Mouse (Mus musculus) c-Kit-negative CD71-positive TER-119-positive erythroid progenitor cells, embryonic 14.5 days (primary cell): ENCODE data around the gene Fscn1.

ENCODE experiments used
- DNase-seq: peaks from one replicate; pipeline ENCODE4 v3.0.0-alpha.2; 2013; ENCODE audit warnings: low read depth, low spot score

Fscn1 gene

DNA sequence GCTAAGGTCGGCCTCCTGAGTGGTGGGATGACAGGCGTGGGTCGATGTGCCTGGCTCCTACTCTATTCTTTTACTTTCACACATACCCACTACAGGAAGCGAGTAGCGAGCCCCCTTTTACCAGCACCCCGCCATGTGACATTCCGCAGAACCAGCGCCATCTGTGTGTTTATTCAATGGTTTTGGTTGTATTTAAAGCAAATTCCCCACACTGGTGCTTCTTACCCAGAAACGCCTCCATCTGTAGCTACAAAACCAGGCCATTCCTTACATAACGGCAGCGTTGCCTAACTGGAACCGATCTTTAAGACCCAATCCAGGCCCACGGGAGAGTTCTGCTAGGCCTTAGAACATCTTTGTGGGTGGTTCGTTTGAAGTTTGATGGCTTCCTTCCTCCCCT, 8.3 kb downstream of the Fscn1 start:
- DNase-seq = no peak

- no peak for DNase-seq
Measured at GRCm38 (mm10) chr5:142973971-142974370, 13.8 kb downstream of the Fscn1 start.

DNA sequence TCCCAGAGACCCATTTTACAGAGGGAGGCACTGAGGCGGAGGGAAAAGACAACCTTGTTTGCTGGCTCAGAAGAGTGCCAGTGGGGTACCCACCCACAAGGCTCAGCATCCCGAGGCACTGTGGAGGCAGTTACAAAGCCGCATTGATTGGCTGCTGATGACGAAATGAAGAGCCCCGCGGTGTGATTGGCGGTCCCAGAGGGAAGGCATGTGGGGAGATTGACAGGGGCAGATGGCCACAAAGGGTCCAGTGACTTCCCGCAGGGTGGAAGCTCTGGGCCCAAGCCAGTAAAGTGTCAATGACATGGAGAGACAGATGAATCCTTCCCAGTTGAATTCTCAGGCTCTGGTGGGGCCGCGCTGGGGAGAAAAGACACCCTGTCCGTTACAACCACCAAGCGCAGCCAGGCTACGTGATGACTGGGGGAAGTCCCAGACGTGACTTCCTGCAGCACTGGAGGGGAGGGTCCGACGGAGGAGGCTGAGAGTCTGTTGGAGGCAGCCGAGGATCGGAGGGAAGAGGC, 14.5 kb downstream of the Fscn1 start:
- DNase-seq = no peak

- DNase-seq = no peak
Measured at GRCm38 (mm10) chr5:142976516-142976915, 16.4 kb downstream of the Fscn1 start.

GRCm38 (mm10) chr5:142982046-142982801, 22.1 kb downstream of the Fscn1 start:
- DNase-seq = no peak

DNA sequence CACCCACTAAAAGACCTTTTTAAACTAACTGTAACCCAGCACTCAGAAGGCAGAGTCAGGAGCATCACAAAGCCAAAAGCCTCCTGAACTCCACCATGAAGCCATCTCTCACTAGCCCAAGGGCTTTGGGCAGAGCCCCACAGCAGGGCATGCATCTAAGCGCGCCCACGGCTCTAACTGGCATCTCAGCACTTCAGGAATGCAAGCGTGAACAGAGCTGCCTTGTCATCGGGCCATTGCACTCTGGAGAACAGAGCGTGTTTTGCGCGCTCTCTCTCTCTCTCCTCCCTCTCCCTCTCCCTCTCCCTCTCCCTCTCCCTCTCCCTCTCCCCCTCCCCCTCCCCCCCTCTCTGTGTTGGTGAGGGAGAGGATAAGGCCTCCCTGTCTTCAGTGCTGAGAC, 23.0 kb downstream of the Fscn1 start:
- DNase-seq = no peak

- DNase-seq = peak; percentile 19
Measured at GRCm38 (mm10) chr5:142984271-142984670, 24.1 kb downstream of the Fscn1 start.

GRCm38 (mm10) chr5:142988520-142988919, 28.4 kb downstream of the Fscn1 start:
- DNase-seq = no peak

DNA sequence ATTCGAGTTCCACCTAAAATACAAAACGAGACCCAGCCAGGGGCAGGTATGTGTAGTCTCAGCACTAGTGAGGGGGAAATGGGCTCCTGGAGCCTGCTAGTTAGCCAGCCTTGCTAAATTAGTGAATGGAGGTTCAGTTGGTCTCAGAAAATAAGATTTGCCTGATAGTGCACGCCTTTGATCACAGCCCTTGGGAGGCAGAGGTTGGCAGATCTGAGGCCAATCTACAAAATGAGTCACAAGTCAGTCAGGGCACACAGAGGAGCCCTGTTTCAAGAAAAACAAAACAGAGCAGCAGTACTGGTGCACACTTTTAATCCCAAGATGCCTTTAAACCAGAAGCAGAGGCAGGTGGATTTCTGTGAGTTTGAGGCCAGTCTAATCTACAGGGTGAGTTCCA, 29.0 kb downstream of the Fscn1 start:
- DNase-seq = no peak

DNA sequence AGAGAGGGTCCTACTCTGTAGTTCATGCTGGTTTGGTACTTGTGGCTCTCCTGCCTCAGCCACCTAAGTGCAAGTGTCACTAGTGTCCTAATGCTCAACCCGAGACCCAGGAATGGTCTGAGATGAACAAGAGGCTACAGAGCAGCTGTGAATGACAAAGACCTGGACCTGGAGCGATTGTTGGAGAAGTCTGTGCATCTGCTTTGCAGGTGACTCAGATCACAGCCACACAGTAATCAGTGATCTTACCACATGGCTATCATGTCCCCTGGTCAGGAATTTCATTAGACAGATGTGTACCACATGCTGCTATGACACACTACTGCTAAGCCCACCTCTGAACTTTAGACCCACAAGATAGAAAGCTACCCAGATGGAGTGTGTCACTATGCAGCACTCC, 34.6 kb downstream of the Fscn1 start:
- DNase-seq = no peak

DNA sequence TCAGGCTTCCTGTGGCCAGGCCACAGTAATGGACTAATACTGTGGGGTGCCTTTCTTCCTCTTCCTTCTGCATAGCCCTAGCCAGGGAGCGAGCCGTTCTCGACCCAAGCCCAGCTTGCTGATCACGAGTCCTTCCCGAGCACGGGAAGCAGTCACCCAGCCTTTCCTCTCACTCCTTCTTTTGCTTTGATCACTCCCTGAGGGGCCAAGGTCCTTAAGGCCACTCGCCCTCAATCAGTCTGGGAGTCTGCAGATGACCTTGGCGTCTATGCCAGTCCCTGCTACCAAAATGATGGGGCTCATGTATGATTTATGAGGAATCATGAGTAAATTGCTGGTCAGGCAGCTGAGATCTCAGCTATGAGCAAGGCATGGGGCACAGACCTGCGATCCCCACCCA, 37.4 kb downstream of the Fscn1 start:
- no peak for DNase-seq

- DNase-seq = no peak
Measured at GRCm38 (mm10) chr5:142998171-142998570, 38.0 kb downstream of the Fscn1 start.

- no peak for DNase-seq
Measured at GRCm38 (mm10) chr5:143000091-143000490, 39.9 kb downstream of the Fscn1 start.

DNA sequence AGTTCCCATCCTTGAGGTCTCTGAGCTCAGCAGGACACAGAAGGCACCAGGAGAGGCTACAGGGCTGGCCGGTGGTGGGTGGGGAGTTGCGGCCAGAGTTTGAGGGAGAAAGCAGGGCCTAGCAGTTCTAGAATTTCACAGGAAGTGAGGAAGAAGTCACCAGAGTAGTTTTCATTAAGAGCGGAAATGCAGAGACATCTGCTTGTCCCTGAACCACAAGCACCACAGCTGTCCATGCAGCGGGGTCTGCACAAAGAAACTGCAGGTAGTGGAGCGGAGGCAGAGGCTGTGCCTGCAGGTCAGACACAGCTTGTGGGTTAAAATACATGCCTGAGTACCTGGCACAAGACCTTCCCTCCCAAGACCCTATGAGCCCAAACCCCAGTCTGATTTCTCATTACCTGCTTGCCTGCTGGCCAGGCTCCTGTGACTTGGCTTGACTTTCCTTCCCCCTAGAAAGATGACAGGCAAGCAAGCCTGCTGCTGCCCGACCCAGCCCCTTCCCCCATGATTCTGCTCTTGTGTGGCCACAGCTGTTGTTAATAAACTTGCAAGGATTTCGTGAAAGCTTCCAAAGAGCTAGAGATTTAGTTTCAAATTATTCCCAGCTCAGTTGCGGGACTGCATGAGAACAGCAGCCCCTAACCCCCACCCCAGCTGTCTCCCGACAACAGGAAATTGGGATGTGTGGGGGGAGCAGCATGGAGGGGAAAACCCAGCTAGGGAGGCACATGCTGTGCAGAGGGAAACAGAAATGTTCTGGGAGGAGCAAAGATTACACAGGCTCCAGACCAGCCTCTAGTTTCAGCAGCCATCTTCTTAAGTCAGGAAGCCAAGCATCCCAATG, 40.7 kb downstream of the Fscn1 start:
- no peak for DNase-seq

DNA sequence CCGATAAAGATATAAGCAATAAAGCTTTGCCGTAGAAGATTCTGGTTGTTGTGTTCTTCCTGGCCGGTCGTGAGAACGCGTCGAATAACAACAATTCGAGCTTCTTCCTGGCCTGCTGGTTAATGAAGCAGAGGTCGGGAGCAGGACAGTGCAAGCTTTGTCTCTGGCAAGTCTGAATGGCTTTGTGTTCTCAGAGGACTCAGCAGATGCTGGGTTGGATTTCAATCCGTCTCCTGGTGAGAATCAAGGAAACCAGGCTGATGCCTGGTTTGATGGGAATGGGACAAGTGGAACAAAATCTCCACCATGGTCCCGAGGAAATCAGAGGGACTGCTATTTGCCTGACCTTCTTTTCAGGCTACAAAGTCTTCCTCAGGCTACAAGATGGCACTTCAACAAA, 49.2 kb downstream of the Fscn1 start:
- no peak for DNase-seq

DNA sequence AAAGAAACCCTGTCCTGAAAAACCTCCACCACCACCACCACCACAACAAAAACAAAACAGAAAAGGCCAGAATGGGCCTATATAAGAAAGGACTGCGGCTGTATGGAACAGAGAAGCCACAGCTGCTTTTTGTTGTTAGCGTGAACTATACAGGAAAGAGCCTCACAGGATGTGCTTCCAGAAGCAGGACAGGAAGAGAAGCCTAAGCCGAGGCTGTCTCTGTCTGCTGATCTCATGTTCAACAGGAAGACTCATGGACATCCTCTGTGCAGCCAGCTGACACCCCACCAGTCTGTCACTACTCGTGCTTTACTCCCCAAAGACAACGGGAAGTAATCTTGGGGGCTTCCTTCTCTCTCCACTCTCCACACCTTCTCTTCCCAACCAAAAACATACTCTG, 57.3 kb downstream of the Fscn1 start:
- no peak for DNase-seq
